Mouse (Mus musculus) CH12.LX (cell line): ENCODE measurements at regions not wholly inside any gene's neighbourhood (a gene's known extent, or its start where the extent isn't known, plus 50 kb on each side); places are given as distances from the start of the nearest gene placed in this dataset.

ENCODE experiments used
- CTCF ChIP-seq, 2 experiments: IDR thresholded peaks in 1 of 2; conservative IDR thresholded peaks in 1 of 2; 2 replicates each; pipeline ENCODE4 v1.5.1; 2011 to 2012; ENCODE audit warnings: low read depth in 2 of 2, low read length in 2 of 2, improper control_type of control experiment in 1 of 2, inconsistent platforms in 1 of 2, mild to moderate bottlenecking in 1 of 2, moderate library complexity in 1 of 2
- EP300 ChIP-seq: IDR thresholded peaks from 2 replicates; pipeline ENCODE4 v1.6.1; 2011; ENCODE audit warnings: low read length, improper control_type of control experiment
- HCFC1 ChIP-seq: IDR thresholded peaks from 2 replicates; pipeline ENCODE4 v1.6.1; 2012; ENCODE audit warnings: low read depth, mild to moderate bottlenecking, inconsistent platforms, low read length, improper control_type of control experiment
- KAT2A ChIP-seq: IDR thresholded peaks from 2 replicates; pipeline ENCODE4 v1.6.1; 2012; ENCODE audit warnings: low read length, improper control_type of control experiment, inconsistent platforms; ENCODE audit not compliant: insufficient replicate concordance
- MAX ChIP-seq: IDR thresholded peaks from 2 replicates; pipeline ENCODE4 v1.6.1; 2011; ENCODE audit warnings: low read length, improper control_type of control experiment
- NRF1 ChIP-seq: IDR thresholded peaks from 2 replicates; pipeline ENCODE4 v1.6.1; 2014; ENCODE audit warnings: low read depth, mild to moderate bottlenecking, inconsistent platforms, low read length, improper control_type of control experiment, moderate library complexity
- POLR2A ChIP-seq: IDR thresholded peaks from 2 replicates; pipeline ENCODE4 v1.6.1; 2011; ENCODE audit warnings: low read depth, mild to moderate bottlenecking, improper control_type of control experiment, low read length
- POLR2AphosphoS2 ChIP-seq: IDR thresholded peaks from 2 replicates; pipeline ENCODE4 v1.6.1; 2011; ENCODE audit warnings: low read depth, low read length, improper control_type of control experiment
- RCOR1 ChIP-seq: conservative IDR thresholded peaks from 2 replicates; pipeline ENCODE4 v1.6.1; 2012; ENCODE audit warnings: low read depth, mild to moderate bottlenecking, inconsistent platforms, low read length, improper control_type of control experiment
- SIN3A ChIP-seq: IDR thresholded peaks from 2 replicates; pipeline ENCODE4 v1.6.1; 2012; ENCODE audit warnings: low read length, improper control_type of control experiment, inconsistent platforms
- USF1 ChIP-seq: IDR thresholded peaks from 2 replicates; pipeline ENCODE4 v1.6.1; 2014; ENCODE audit warnings: low read depth, mild to moderate bottlenecking, inconsistent platforms, low read length, improper control_type of control experiment
- ZC3H11A ChIP-seq: IDR thresholded peaks from 2 replicates; pipeline ENCODE4 v1.6.1; 2012; ENCODE audit warnings: low read depth, mild to moderate bottlenecking, inconsistent platforms, low read length, improper control_type of control experiment
- ZNF384 ChIP-seq: IDR thresholded peaks from 2 replicates; pipeline ENCODE4 v1.6.1; 2012; ENCODE audit warnings: low read depth, low read length, improper control_type of control experiment, inconsistent platforms

DNA sequence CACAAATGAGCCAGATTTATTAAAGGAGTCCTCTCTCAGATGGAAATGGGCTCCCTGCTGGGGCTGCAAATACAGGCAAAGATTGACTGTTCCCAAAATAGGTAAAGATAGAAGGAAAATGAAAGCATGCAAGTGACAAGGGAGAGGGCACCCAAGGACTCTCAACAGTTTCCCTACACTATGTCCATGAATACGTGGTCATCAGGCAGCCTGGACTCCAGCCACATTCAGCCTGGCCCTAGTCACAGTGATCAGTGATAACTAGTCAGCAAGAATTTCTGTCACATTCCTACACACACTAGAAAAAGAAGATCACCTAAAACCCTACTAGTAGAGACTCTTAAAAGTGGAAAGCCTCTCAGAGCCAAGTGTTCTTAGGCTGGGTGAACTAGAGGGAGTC, 56.9 kb upstream of the Plxna2 start:
- TF ChIP-seq EP300 (no peak), CTCF (conservative IDR thresholded peaks at IDR 0.05 in 1 of 2, IDR thresholded peaks at IDR 0.05 in 1 of 2; ENCODE audit: low read depth in 2 of 2, low read length in 2 of 2) (no peak), USF1 (no peak), POLR2AphosphoS2 (no peak), MAX (no peak), HCFC1 (no peak), ZC3H11A (no peak), POLR2A (no peak), RCOR1 (no peak), NRF1 (no peak), SIN3A (no peak), ZNF384 (no peak), KAT2A (no peak)
